Mouse (Mus musculus) lung, postnatal 14 days (tissue): ENCODE measurements at regions not wholly inside any gene's neighbourhood (a gene's known extent, or its start where the extent isn't known, plus 50 kb on each side); places are given as distances from the start of the nearest gene placed in this dataset.

Source experiments
- DNase-seq: peaks from one replicate; pipeline ENCODE4 v3.0.0; 2021

DNA sequence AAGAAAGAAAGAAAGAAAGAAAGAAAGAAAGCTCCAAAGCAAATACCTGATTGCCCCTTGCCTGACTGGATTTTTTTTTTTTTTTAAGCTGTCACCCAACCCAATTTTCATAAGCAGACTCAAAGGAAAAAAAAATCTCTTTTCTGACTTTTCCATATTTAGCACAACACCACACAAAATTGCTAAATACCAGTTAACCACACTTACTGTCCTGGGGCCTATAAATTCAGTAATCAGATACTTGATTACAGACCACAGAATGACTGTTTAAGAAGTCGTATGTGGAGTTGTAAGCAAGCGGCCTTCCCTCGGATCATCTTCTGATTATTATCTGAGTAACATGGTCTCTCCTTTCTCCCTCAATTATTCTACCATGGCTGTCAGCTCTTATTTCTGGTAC, 263.3 kb upstream of the Gm15217 start:
- no peak for DNase-seq

DNA sequence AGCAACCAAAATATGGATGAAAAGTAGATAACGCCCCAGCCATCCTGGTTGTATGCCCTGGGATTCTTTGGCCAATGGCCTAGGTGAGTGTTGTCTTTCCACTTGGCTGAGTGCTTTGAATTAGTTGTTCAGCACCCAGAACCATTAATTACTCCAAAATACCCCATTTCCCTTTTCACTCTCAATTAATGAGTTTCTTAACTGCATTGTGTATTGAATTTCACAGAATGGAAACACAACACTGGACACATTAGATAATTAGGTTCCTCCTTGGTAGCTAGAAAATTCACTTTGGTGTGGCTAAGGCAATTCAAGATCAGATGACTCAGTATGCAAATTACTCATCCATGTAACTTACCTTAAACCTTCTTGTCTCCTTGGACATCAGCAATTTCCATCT, 252.7 kb upstream of the Gm15217 start:
- no peak for DNase-seq

- DNase-seq = no peak
Observed at GRCm38 (mm10) chr14:46129762-46130161, 249.5 kb upstream of the Gm15217 start.

DNA sequence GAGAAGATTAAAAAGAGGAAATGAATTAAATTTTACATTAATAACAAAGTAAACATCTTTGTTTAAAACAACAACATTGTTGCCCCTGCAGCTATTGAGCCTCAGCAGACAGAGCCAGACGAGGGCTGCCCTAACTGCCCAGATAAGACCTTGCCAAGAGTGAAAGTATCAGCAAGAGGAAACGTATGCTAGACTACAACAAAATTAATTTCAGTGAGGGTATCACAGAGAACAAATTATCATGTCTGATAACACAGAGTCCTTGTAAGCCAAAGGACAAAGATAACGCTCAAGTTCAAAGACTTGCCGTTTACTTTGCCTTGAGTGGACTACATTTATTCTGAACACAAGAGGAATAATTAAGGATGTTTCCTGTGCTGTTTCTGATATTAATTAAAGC, 235.0 kb upstream of the Gm15217 start:
- peak; percentile 18 for DNase-seq

GRCm38 (mm10) chr14:46144707-46145106, 234.5 kb upstream of the Gm15217 start:
- DNase-seq = peak; percentile 4

DNA sequence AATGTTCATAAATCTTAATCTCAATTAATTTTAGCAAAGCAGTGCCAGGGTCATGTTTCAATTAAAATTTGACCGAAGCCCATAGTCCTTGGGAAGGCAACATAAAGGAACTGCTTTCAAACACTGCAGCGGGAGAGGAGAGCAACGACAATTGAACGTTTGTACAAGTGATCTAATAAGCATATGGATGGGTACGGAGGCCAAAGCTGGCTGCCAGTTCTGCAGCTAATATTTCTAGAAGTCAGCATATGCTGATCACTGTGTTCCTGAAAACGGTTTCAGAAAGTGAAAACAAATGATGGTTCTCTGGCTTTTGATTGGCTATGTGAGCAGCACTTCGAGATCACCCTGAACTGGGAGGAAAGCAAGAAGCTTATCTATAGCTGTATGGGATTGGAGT, 233.6 kb upstream of the Gm15217 start:
- DNase-seq = no peak

DNA sequence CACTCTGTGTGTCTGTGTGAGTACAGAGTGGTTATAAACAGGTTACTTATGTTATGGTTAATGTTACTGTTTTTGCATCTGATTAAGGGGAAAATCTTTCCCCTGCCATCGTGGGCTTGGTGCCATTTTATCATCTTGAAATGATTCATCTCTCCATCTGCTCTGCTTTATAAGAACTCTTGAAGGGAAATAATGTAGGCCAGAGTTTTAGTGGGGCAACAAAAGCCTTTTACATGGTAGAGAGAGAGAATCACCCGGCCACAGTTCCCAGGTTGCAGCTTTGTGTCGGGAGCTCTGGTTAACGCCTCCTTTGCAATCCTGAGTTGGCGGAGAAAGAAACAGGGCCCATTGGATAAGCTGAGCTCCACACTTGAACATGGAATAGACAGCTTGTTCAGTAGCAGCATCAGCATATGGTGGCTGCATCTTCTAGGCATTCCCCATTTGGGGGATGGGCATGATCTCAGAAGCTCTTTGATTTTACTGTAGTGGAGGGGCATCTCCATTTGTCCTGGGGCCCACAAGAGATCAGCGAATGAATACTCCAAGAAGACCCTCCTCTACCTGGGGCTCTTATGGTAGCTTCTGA, 230.0 kb upstream of the Gm15217 start:
- DNase-seq = no peak

DNA sequence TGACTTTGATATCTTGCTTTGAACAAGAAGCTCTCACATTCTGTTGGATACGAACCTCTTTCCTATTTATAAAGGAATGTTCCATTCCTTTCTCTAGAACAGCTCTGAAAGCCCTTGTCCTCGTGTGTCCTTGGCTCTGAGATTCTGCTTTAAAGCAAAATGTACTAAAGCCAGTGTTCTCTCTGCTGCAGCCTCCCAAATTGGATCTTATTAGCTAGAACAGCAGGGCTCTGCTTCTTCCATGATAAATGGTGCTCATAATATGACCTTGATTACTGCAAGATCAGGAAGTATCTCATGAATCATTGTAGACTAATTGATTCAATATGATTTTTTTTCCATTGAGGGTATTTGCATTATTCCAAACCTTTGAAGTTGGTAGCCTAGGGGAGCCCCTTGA, 220.5 kb upstream of the Gm15217 start:
- DNase-seq = no peak

- DNase-seq = no peak
Observed at GRCm38 (mm10) chr14:46172181-46172874, 206.9 kb upstream of the Gm15217 start.

- DNase-seq = no peak
Observed at GRCm38 (mm10) chr14:46172875-46173324, 206.3 kb upstream of the Gm15217 start.

DNA sequence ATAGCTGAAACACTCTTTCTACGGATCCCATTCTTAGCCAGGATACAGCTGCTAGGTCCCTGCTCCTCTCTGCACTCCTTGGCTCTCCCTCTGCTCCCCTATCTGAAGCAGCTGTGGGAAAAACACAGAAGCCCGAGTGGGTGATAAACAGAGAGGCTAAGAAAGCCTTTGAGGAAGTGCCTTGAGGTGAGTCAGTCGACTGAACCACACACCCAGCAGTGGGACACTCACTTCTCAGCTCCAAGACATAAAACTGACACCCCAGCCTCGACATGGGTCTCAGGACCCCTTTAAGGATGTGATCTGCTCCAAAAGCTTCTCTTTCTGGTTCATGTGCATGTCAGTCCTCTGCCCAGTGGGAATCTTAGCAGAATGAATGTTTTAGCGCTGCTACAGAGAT, 204.8 kb upstream of the Gm15217 start:
- DNase-seq = no peak

DNA sequence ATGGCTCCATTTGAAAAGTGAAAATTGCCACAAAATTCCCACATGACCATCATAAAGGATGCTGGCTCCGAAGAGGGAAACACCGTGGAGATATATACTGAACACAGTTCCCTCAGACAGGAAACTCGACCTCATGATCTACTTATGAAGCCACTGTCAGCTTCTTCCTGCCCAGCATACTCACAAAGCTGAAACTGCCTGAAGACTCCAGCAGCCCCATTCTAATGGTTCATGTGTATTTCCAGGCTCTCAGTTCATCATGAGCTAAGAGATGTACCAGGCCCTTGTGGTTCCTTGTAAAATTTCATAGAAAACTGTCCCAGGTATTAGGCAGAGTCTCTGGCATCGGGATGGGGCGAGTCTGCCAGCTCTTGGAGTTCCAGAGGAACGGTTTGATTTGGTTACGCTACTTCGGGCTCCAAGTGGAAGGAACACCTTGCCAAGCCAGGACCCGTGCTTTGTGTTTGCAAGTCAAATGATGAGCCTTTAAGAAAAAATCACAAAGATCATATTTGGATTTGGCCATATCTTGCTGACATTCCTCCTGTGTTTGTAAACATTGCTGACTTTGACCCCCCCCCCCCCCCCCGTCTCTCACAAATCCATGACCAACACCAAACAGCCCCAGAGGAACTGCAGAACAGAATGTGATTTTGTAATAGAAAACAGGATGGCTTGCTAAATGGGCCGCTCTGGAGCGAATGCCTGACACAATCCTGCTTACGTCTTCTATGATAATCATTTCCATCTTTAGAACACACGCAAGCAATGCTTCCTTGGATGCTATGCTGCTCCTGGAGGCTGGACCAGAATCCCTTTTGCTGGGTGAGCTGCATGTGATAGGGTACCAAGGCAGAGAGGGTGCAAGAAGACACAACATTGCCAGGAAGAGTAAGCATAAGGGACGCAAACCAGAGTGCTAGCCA, 203.7 kb upstream of the Gm15217 start:
- DNase-seq = no peak

GRCm38 (mm10) chr14:46179024-46179423, 200.2 kb upstream of the Gm15217 start:
- no peak for DNase-seq

DNA sequence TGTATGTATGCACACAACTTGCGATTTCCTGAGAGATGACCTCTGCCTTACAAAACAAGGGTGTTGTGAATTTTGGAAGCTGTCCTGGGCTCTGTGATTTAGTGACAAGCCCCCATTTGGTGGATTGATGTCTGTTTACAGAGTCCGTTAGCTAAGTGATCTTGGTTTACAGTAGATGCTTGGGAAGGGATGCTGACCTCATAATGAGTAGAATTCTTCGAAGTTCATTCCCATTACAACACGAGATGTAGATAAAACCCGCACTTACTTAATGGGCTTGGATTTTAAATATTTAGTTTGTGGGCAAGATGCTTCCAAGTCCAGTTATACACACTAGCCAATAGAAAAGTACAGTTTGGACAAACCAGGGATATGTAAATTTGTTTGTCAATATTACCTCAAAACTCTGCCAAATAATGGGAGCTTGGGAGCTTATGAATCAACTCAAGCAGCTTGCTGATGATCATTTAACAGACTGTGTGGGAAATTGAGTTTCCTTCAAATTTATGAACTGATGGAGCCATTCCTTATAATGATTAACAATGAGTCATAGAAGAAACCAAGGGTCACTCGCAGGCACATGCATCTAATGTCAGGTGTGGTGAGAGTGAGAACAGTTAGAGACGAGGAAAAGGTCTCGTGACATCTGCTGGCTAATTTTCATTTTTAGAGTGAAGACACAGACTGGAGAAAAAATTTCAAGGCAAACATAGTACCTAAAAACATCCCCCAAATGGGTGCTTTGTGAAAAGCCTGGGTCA, 187.4 kb upstream of the Gm15217 start:
- DNase-seq = no peak

- no peak for DNase-seq
Observed at GRCm38 (mm10) chr14:46193577-46193976, 185.6 kb upstream of the Gm15217 start.

GRCm38 (mm10) chr14:46195939-46196338, 183.3 kb upstream of the Gm15217 start:
- no peak for DNase-seq

DNA sequence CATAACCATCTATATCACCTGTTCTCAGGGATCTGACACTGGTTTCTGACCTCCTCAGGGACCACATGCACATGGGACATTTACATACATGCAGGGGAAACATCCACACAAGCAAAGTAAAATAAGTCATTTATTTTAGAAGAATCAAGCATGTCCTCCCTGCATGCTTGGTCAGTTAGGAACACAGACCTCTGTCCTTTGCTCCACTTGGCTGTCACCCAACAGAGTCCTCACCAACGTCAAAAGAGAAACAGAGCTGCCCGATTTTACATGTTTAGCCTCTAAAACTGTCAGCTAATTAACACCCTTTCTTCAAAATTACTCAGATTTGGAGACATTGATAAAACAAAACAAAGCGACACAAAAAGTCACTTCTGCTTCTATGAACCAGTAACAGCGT, 176.4 kb upstream of the Gm15217 start:
- no peak for DNase-seq

DNA sequence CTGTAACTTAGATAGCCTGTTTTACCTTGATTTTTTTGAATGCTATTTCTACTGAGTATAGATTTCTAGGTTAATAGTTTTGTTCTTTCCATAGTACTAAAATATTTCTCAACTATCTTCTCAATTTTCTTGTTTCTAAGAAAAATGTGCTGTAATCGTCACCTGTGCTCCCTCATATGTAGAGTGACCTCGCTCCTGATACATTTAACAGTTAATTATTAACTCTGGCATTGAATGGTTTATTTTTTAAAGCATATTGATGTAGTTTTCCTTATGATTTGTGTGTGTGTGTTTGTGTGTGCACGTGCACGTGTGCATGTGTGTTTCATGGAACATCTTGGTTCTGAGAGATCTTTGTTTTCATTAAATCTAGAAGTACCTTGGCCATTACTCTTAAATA, 158.7 kb upstream of the Gm15217 start:
- no peak for DNase-seq

DNA sequence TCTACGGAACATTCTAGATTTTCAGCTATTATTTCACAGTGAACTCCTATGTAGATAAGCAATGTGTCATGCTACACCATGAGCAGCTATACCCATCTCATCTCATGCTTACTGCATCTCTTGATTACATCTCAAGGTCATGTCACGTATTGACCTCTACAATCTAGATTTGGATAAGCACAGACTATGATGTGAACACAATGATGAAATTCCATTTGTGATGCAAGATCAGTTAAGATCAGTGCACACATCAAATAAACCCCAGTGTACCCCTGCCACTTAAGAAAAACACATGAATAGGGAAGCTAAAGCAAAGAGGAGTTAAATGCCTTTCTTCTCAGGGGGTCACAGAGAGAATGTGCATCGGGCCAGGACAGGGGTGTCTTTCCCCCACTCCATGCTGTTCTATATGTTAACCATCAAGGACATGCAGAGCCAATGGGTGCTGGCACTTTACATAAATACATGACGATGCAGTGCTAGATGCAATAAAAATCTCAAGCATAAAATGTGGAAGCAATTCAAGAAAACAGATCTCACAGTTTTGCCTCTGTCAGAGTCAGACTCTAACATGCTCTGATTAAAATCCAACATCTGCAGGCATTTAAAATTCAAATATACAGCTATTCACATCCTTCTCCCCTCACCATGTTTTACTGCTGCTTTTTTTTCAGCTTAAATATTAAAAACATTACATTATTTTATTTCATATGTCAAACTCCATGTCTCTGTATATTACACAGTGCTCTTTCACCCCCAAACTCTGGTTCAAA, 157.1 kb upstream of the Gm15217 start:
- DNase-seq = no peak

GRCm38 (mm10) chr14:46223008-46223407, 156.2 kb upstream of the Gm15217 start:
- no peak for DNase-seq

DNA sequence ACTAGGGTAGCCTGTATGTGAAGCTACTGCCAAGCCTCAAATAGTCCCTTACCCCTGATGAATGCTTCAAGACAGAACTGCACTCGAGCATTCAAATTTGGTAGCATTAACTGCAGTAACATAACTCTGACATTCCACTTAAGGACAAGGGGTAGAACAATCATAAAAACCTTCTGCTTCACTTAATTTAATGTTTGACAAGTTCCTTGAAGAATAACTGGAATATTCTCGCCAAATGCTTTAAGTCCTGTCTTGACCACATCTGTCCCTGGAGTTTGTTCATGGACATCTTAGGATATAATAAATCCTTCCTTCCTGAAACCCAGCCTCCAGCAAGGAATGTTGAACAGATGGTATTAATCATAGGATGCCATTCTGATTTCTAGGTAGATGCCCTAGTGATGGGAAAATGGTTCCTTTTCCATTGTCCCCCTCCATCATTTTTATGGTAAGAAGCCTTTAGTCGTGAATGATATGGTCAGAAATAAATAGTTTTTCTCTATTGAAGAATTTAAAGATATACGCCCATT, 154.7 kb upstream of the Gm15217 start:
- DNase-seq = no peak
